Mouse (Mus musculus) neural tube, embryonic 11.5 days (tissue): ENCODE measurements around the gene Pex6. TPM values are rescaled to one million over a fixed set of nuclear protein-coding genes. Genes with fewer than 3 reads are reported as not detected.

ENCODE experiments used
- ATAC-seq: fragments of 200-750 bp; cut with Nextera tagmentation; 2 replicates; pipeline ENCODE4 v1.8.0; 2017; ENCODE audit warnings: moderate number of reproducible peaks, mild to moderate bottlenecking, moderate TSS enrichment, moderate library complexity; ENCODE audit not compliant: insufficient read depth, low FRiP score, low TSS enrichment
- DNase-seq: peaks from one replicate; pipeline ENCODE4 v3.0.0-alpha.2; 2015; ENCODE audit warnings: low spot score
- H3K27ac ChIP-seq: fragments of 300-500 bp; sonication (generic); 2 replicates; pipeline ENCODE4 v1.5.1; 2014; ENCODE audit warnings: low read depth, mild to moderate bottlenecking, low read length
- H3K27me3 ChIP-seq: fragments of 300-500 bp; sonication (generic); 2 replicates; pipeline ENCODE4 v1.6.1; 2014; ENCODE audit warnings: mild to moderate bottlenecking, low read length, mixed read lengths; ENCODE audit not compliant: control insufficient read depth, insufficient read depth
- H3K36me3 ChIP-seq: fragments of 300-500 bp; sonication (generic); 2 replicates; pipeline ENCODE4 v1.6.1; 2014; ENCODE audit warnings: mild to moderate bottlenecking, low read length, moderate library complexity, mixed read lengths; ENCODE audit not compliant: control insufficient read depth, insufficient read depth
- H3K4me1 ChIP-seq: fragments of 300-500 bp; sonication (generic); 2 replicates; pipeline ENCODE4 v1.6.1; 2014; ENCODE audit warnings: low read length, mixed read lengths; ENCODE audit not compliant: control insufficient read depth, insufficient read depth
- H3K4me2 ChIP-seq: fragments of 300-500 bp; sonication (generic); 2 replicates; pipeline ENCODE4 v1.6.1; 2014; ENCODE audit warnings: low read depth, mild to moderate bottlenecking, moderate library complexity
- H3K4me3 ChIP-seq: fragments of 300-500 bp; sonication (generic); 2 replicates; pipeline ENCODE4 v1.5.1; 2014; ENCODE audit warnings: low read depth, low read length
- H3K9ac ChIP-seq: fragments of 300-500 bp; sonication (generic); 2 replicates; pipeline ENCODE4 v1.6.1; 2014; ENCODE audit warnings: mild to moderate bottlenecking, low read length
- H3K9me3 ChIP-seq: fragments of 300-500 bp; sonication (generic); 2 replicates; pipeline ENCODE4 v1.6.1; 2016; ENCODE audit warnings: low read length; ENCODE audit not compliant: control insufficient read depth
- WGBS: fragments of 180-500 bp; shearing (Covaris S2); extraction: QIAGEN DNeasy Blood & Tissue Kit; methylation state at CpG from one replicate; pipeline ENCODE4 v1.1.7; 2014; 5-methylcytosine and 5-hydroxymethylcytosine counted together
- polyA plus RNA-seq: library from polyadenylated mRNA; unstranded; fragments of >200 nt; fragmentation: Nextera tagmentation; extraction: Ambion mirVana; gene quantifications from 2 replicates; pipeline ENCODE4 v1.2.1, GENCODE M21; 2014

The Pex6 gene
- polyA plus RNA-seq, 1 experiment from 2014 or later: 21.5 TPM

DNA sequence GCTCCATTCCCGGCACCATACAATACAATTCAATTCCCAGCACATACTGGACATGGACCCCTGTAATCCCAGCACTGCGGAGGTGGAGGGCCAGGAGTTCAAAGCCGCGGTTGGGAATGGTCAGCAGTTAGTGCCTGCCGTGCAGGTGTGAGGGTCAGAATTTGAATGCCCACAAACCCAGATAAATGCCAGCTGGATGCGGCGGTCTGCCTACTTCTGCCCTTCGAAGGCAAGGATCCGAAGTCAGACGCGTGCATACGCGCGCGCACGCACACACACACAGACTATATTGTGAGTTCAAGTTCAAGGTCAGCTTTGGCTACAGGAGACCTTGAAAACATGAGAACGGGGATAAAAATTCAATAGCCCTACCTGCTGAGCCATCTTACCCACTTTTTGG, 60.4 kb downstream of the Pex6 start:
- Histone ChIP-seq H3K9me3 (no peaks in the 10 kb centered on the region), H3K36me3 (peaks cover 8% of the 10 kb centered on the region), H3K4me3 (peak overlapping the region; percentile 84), H3K27ac (no peak overlapping the region), H3K27me3 (no peaks in the 10 kb centered on the region), H3K4me1 (peaks cover 13% of the 10 kb centered on the region), H3K9ac (peak overlapping the region; percentile 84), H3K4me2 (peak overlapping the region; percentile 85)
- no peak for DNase-seq
- no peak for ATAC-seq
- WGBS: 68% methylated on average over 17 of the region's 17 CpGs

DNA sequence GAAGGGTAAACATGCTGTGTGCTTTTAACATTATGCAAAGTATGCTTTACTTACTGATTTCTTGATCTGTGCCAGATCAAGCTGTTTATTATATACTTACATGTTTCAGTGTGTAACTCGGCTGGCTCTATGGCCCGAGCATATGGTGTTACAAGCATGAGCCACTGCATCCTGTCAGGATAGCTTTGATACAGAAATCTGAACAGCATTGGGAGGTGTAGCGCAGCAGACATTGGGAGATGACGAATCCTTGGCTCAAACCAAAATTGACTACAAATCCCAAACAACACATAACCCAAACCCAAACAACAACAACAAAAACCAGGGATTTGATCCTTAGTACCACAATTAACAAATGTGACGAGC, 60.8 kb downstream of the Pex6 start:
- 0 out of 2 replicates have a peak overlapping the region, but pooled peaks have one; percentile 11 for H3K27ac ChIP-seq

DNA sequence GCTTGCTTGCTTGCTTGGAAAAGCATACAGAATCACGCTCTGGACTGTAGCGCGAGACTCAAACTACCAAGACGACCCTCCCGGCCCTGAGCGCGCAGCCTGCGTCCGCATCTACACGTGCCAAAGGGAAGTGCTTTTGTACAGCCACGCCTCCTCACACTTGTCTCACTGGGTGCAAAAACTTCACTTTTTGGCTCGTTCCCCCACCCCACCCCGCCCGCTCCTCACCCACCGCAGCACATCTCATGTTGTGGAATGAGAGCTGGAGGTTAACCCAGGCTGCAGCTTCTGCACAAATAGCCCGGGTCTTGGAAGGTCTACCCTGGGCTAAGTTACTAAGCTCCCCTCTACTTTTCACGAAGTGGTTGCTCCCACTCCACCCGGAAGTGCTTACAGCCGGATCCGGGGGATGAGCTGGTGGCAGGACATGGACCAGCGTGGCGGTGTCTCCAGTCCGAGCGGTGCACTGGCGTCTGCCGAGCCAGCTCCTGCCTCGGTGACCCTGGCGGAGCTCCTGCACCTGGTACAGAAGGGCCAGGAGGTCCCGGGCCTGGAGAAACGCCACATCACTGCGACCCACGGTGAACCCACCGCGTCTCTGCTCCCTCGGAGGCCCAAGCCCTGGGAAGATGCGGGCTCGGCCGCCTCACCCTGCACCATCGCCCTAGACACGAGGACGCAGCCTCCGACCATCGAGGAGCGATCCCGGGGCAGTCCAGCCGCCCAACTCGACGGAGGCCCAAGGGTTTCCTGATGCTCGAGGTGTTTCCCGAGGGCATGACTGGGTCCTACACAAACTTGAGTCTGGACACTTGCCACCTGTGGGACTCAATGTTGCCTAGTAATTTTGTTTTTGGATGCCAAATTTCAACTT, 61.4 kb downstream of the Pex6 start, which contains the start of gene 2310039H08Rik:
Gene 2310039H08Rik (plus strand): TSS at position 232 of the 874 bp plus-strand sequence.
- Histone ChIP-seq H3K4me2 (peak within 1 kb of the TSS; percentile 85), H3K4me1 (peaks cover 13% of the 10 kb centered on the region), H3K27ac (0 out of 2 replicates have a peak within 1 kb of the TSS, but pooled peaks have one; percentile 21), H3K4me3 (peak within 1 kb of the TSS; percentile 84), H3K36me3 (peaks cover 13% of the 10 kb centered on the region), H3K9ac (peak within 1 kb of the TSS; percentile 84), H3K27me3 (no peaks in the 10 kb centered on the region), H3K9me3 (no peaks in the 10 kb centered on the region)
- ATAC-seq (peak; percentile 89), DNase-seq (peak; percentile 88)
- WGBS: under 1% methylated on average over 50 of the region's 50 CpGs

More for the DNA sequence above, 60.8 kb downstream of the Pex6 start:
- Histone ChIP-seq H3K9ac (peak overlapping the region; percentile 84), H3K36me3 (peaks cover 8% of the 10 kb centered on the region), H3K4me3 (peak overlapping the region; percentile 84), H3K4me1 (peaks cover 13% of the 10 kb centered on the region), H3K9me3 (no peaks in the 10 kb centered on the region), H3K27me3 (no peaks in the 10 kb centered on the region), H3K4me2 (peak overlapping the region; percentile 85)
- no peak for ATAC-seq
- no peak for DNase-seq
- WGBS: 11% methylated on average over 5 of the region's 5 CpGs

DNA sequence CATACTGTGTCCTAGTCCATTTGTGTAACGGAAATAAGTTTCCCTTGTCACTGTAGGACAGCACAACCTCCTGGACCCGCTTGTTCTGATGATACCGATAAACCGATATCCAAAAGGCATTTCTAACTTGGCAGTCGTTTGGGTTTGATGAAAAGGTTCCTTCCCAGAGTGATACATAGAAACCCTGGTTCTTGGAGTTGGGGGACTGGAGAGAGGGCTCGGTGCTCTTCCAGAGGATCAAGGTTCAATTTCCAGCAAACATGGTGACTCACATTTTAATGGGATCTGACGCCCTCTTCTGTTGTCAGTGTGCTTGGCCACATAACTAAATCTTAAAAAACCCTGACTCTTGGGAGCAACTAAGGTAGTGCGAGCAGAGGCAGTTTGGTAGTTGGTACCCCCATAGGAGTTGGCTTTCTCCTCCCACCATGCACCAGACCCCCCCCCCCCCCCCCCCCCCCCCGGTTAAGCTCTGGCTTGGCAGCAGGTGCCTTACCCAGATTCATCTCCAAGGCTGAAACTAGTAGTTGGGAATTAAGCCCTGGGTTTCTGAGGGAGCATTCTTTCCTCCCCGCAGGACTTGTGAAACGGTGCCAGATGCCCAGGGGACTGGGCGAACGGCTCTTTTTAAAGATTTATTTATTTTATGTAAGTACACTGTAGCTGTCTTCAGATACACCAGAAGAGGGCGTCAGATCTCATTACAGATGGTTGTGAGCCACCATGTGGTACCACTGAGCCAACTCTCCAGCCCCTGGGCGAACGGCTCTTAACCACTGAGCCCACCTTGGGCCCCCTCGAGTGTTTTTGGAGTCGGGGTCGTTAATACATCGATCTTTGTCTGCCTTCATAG, 62.2 kb downstream of the Pex6 start:
- H3K4me1 ChIP-seq: peaks cover 13% of the 10 kb centered on the region
- 10% methylated on average over 19 of the region's 20 CpGs for WGBS
- no peaks in the 10 kb centered on the region for H3K27me3 ChIP-seq
- H3K9me3 ChIP-seq: no peaks in the 10 kb centered on the region
- peak overlapping the region; percentile 84 for H3K4me3 ChIP-seq
- peaks cover 20% of the 10 kb centered on the region for H3K36me3 ChIP-seq
- no peak overlapping the region for H3K27ac ChIP-seq
- ATAC-seq (0 out of 2 replicates have a peak, but pooled peaks have one; percentile 27), DNase-seq (peak; percentile 41)
- peak overlapping the region; percentile 85 for H3K4me2 ChIP-seq
- peak overlapping the region; percentile 84 for H3K9ac ChIP-seq

DNA sequence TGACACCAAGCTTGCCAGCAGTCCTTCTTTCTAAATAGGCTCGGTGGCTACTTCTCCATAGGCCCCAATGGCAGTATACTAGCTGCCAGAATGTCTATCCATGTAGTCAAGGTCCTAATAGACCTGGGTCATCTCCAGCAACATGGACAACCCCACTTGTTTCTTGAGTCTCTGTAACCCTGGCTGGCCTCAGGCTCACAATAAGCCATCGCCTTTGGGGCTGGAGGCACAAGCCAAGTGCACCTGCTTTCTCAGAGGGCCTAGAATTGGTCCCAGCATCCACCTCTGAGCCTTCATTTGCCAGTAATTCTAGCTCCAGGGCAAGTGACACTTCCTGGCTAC, 62.8 kb downstream of the Pex6 start:
- no peak for DNase-seq
- H3K27me3 ChIP-seq: no peaks in the 10 kb centered on the region
- no peak overlapping the region for H3K27ac ChIP-seq
- H3K4me1 ChIP-seq: peaks cover 13% of the 10 kb centered on the region
- no peak overlapping the region for H3K9ac ChIP-seq
- H3K9me3 ChIP-seq: no peaks in the 10 kb centered on the region
- peak overlapping the region; percentile 85; the same call in 1 of the 2 replicates for H3K4me2 ChIP-seq
- no peak for ATAC-seq
- H3K36me3 ChIP-seq: peaks cover 22% of the 10 kb centered on the region
- H3K4me3 ChIP-seq: no peak overlapping the region
- 57% methylated on average over 2 of the region's 2 CpGs for WGBS

DNA sequence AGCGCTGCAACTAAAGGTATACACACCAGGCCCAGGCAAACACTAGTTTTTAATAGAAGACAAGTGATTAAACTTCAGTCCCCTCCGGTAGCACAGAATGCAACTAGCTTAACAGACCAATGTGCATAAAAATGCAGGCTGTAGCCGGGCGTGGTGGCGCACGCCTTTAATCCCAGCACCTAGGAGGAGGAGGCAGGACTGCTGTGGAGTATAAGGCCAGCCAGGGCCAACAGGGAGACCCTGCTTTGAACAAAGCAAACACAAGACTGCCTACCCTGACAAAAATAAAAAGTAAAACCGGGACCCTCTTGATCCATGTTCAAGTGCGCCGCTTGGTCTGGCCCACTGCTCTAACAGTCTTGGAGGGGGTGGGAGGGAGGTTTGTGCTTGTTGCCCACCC, 63.8 kb downstream of the Pex6 start:
- no peak overlapping the region for H3K9ac ChIP-seq
- WGBS: 95% methylated on average over 9 of the region's 9 CpGs
- H3K27me3 ChIP-seq: no peaks in the 10 kb centered on the region
- DNase-seq (no peak), ATAC-seq (no peak)
- H3K36me3 ChIP-seq: peaks cover 30% of the 10 kb centered on the region
- no peak overlapping the region for H3K4me2 ChIP-seq
- peaks cover 13% of the 10 kb centered on the region for H3K4me1 ChIP-seq
- no peak overlapping the region for H3K27ac ChIP-seq
- no peak overlapping the region for H3K4me3 ChIP-seq
- H3K9me3 ChIP-seq: no peaks in the 10 kb centered on the region

Other genes starting within 250 kb of the Pex6 start
- gene Ttbk1, start 223.8 kb upstream of the Pex6 start, polyA plus RNA-seq: 2.6 and 3.1 TPM in 2 replicates
- 55.3 and 64.9 TPM in 2 replicates for gene Dnph1, start 214.8 kb upstream of the Pex6 start, polyA plus RNA-seq
- 4.4 and 5.4 TPM in 2 replicates for gene Cul9, start 165.1 kb upstream of the Pex6 start, polyA plus RNA-seq
- 5.9 and 7.7 TPM in 2 replicates for gene Srf, start 155.3 kb upstream of the Pex6 start, polyA plus RNA-seq
- 32.9 and 35.8 TPM in 2 replicates for gene Ptk7, start 82.0 kb upstream of the Pex6 start, polyA plus RNA-seq
- 36.4 and 38.4 TPM in 2 replicates for gene Klc4, start 65.4 kb upstream of the Pex6 start, polyA plus RNA-seq
- 104 and 113 TPM in 2 replicates for gene Mrpl2, start 65.2 kb upstream of the Pex6 start, polyA plus RNA-seq
- 31.7 and 37.0 TPM in 2 replicates for gene Cul7, start 61.1 kb upstream of the Pex6 start, polyA plus RNA-seq
- gene Rrp36, start 37.1 kb upstream of the Pex6 start, polyA plus RNA-seq: 49.8 and 53.5 TPM in 2 replicates
- 179 and 180 TPM in 2 replicates for gene Mea1, start 32.7 kb upstream of the Pex6 start, polyA plus RNA-seq
- gene Klhdc3, start 30.5 kb upstream of the Pex6 start, polyA plus RNA-seq: 130 TPM in 2 replicates
- gene Ppp2r5d, start 6.4 kb upstream of the Pex6 start, polyA plus RNA-seq: 119 and 124 TPM in 2 replicates
- 0.37 TPM in 1 of 2 replicates, not detected in the other for gene Gnmt, start 17.7 kb downstream of the Pex6 start, polyA plus RNA-seq
- 53.1 and 54.9 TPM in 2 replicates for gene Cnpy3, start 40.8 kb downstream of the Pex6 start, polyA plus RNA-seq
- gene Ptcra, start 52.2 kb downstream of the Pex6 start, polyA plus RNA-seq: 0.38 and 0.95 TPM in 2 replicates
- gene 2310039H08Rik, start 61.2 kb downstream of the Pex6 start, polyA plus RNA-seq: 45.7 and 47.8 TPM in 2 replicates
- gene Rpl7l1, start 71.2 kb downstream of the Pex6 start, polyA plus RNA-seq: 147 and 150 TPM in 2 replicates
- gene Bicral, start 147.0 kb downstream of the Pex6 start, polyA plus RNA-seq: 6.7 and 8.4 TPM in 2 replicates
- gene Tbcc, start 179.2 kb downstream of the Pex6 start, polyA plus RNA-seq: 74.8 and 79.0 TPM in 2 replicates
- not detected in 2 replicates for gene Prph2, start 199.0 kb downstream of the Pex6 start, polyA plus RNA-seq